Mouse (Mus musculus): ENCODE data around the gene Dot1l.

Dot1l gene

DNA sequence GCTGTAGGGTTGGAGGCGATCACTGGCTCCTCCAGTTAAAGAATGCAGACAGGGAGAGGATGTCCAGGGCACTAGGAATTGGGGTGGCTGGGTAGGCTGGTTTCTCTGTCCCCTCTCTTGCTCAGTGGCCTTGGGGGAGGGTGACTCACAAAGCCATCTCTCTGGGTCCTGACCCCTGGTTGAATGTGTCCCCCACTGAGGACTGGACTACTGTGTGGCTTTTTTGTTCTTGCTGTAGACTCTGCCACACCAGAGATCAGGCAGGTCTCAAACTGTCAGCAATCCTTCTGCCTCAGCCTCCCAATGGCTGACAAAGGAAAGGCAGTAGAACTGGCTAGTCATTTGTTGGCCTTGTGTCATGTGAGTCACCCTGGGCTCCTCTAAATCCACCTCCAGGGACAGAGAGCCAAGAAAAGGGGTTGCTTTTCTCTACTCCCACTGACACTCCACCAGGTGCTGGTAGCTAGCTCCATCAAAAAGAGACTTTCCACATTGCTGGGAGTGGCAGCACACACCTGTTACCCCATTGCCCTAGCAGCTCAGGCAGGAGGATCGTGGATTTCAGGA, 83.4 kb downstream of the Dot1l start:
- DNase-seq, result no peak

DNA sequence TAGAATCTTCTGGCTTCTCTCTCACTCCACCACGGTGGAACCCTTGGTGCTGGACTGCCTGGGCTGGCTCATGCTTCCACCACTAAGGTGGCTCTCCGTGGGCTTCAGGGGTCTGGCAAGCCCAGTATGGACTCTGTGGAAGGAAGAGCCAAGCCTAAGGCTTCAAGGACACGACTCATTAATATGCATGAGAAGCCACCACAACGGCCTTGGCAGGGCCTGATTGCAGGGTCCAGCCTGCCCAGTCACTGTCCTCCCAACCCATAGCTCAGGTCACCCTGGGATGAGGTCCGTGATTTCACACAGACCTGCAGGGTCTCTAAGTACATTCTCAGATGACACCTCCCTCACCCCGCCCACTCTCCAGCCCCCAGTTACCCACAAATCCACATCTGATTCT, 84.8 kb downstream of the Dot1l start:
- DNase-seq, result no peak

DNA sequence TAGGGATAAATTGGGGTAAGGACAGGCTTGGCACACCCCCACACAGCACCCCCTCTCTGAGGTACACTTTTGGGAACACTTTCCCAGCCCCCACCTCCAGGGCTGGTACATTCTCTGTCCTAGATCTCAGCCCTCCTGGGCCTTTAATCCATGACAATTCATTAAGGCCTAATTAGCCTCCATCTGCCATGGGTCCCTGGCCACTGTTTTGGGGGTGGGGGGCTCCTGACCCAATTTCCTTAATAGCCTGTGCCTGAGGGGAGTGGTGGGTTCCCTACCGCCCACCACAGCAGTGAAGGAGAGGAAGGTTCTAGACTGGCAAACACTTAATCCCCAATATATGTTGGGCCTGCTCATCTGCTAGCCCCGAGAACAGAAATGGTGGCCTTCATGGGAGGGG, 86.7 kb downstream of the Dot1l start:
- no peak for DNase-seq

DNA sequence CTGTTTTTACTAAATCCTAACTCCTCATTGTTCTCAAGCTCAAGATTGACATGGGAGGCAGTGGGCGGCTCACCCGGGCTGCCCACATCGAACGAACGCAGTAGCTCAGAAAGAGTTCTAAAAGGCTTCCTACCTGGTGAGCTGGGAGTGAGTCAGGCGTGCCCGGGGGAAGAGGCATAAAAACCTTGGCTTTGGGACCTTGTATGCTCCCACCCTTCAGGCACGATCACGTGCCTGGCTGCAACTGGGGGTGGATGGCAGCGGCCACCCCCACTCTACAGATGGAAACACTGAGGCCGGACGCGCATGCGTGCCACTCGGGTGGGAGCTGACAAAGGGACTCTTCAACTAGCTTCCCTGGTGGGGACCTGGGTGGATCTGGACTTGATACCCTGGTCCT, 87.3 kb downstream of the Dot1l start:
- DNase-seq, result no peak

DNA sequence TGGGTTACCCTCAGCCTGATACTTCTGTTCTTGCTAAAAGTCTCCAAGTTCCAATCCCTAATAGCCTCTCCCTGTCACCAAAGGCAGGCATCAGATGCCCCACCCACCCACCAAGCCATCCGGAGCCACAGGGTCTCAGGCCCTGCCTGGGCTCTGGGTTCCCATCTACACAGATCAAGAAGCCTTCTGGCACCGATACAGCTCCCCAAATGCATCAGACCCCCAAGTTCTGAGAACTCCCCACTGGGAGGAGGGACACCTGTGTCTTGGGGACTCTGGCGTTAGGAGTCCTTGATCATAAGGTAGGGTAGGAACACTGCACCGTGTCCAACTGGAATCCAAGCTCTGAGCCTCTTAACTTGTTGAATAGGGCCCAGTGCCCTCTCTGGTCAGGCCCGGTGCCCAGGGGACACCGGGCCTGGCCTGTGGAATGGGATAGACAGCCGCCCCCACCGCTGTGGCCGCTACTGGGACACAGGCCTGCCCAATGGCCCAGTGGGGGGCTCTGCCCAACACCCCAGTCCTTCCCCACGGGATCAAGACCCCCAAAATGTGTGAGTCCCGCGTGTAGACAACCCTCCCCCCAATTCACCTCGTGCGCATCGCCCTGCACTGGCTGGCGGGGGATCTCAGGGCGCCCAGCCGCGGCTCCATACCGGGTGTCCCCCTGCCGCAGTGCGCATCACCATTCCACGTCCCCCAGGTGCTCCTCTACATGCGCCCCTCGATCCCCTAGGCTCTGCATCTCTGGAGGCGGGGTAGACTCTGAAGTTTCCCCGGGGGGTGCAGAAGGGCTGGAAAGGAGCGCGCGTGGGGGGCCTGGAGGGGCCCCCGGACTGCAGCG, 88.3 kb downstream of the Dot1l start:
- no peak for DNase-seq

DNA sequence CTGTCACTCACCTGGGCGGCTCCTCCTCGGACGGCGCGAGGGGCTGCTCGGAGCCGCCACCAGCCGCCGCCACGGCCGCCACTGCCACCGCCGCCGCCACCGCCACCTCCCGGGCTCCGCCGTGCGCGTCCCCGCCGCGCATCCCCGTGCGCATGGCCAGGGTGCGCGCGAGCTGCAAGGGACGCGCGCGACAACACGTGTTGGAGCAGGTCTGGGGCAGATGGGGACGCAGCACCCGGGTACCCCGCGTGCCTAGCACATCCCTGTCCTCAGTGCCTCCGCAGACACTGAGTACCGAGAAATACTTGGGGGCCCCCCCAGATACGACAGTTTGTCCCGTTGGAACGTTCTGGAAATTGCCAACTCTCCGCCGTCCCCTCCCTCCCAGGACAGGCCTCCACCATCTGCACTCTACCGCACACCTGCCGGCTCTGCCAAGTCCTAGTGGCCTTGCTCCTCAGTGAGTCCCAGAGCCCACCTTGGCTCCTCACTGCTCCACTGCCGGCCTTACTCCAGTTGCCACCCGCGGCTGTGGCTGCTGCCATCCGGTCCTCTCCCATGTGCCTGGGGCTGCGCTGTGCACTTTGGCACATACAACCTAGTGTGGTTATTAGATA, 89.0 kb downstream of the Dot1l start, which contains the start of gene Lingo3:
Lingo3 (minus strand) TSS at position 109 of the 617 bp plus-strand sequence.
- peak; percentile 72 for DNase-seq
